Mouse (Mus musculus): Measurements from ENCODE around the gene Abcc4. TPM values are rescaled to one million over a fixed set of nuclear protein-coding genes. Genes with fewer than 3 reads are reported as not detected.

Abcc4 gene
- polyA plus RNA-seq, 1 experiment from 2014 or later, result 2.8 TPM

DNA sequence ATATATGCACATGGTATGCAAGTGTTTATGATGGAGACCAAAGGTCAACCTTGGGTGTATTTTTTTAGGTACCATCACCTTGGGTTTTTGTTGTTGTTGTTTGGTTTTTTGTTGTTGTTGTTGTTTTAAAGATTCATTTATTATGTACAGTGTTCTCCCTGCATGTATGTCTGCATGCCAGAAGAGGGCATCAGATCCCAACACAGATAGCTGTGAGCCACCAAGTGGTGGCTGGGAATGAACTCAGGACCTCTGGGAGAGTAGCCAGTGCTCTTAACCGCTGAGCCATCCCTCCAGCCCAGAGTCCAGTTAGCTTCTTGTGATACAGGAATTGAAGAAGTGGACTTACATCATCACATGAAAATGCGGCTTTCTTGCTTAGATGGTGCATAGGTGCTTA is 101.1 kb downstream of the Abcc4 start:
- ATAC-seq (ENCODE audit: insufficient read depth) (no peak), DNase-seq (no peak)
- Histone ChIP-seq H3K27me3 (ENCODE audit: insufficient read depth, low read length) (no peaks in the 10 kb centered on the region), H3K9ac (no peak overlapping the region), H3K4me3 (ENCODE audit: low read depth, low read length) (no peak overlapping the region), H3K36me3 (ENCODE audit: insufficient read depth) (no peaks in the 10 kb centered on the region), H3K9me3 (ENCODE audit: low read depth, low read length) (no peaks in the 10 kb centered on the region), H3K4me2 (no peak overlapping the region), H3K4me1 (ENCODE audit: insufficient read depth) (no peaks in the 10 kb centered on the region), H3K27ac (ENCODE audit: low read depth) (no peak overlapping the region)
- WGBS, result 90% methylated on average over 2 of the region's 2 CpGs
- 0 out of 2 replicates have a peak, but pooled peaks have one; percentile 21 for TF ChIP-seq CTCF (IDR thresholded peaks at IDR 0.05; ENCODE audit: low read depth)

DNA sequence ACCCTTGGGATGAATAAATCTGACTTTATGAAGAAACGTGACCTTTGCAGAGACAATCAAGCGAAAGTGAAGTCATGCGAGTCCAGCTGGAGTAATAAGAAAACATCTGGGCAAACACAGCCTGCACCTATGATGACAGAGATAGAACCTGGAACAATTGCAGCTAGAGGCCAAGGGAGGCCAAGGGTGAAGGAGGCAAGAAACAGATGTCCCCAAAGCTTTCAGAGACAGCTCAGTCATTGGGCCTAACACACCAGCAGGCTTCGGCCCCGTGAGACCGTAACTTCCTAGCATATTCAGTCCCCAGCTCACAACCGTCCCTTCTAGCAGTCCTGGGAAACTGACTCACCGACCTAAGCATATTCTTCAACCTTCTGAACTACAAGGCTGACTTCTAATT is 104.0 kb downstream of the Abcc4 start:
- Histone ChIP-seq H3K9me3 (ENCODE audit: low read depth, low read length) (no peaks in the 10 kb centered on the region), H3K27me3 (ENCODE audit: insufficient read depth, low read length) (no peaks in the 10 kb centered on the region), H3K27ac (ENCODE audit: low read depth) (no peak overlapping the region), H3K4me2 (no peak overlapping the region), H3K4me1 (ENCODE audit: insufficient read depth) (no peaks in the 10 kb centered on the region), H3K9ac (no peak overlapping the region), H3K36me3 (ENCODE audit: insufficient read depth) (no peaks in the 10 kb centered on the region), H3K4me3 (ENCODE audit: low read depth, low read length) (no peak overlapping the region)
- TF ChIP-seq CTCF (IDR thresholded peaks at IDR 0.05; ENCODE audit: low read depth), result no peak
- no peak for DNase-seq
- no peak for ATAC-seq (ENCODE audit: insufficient read depth)
- WGBS, result 58% methylated on average over 8 of the region's 8 CpGs

DNA sequence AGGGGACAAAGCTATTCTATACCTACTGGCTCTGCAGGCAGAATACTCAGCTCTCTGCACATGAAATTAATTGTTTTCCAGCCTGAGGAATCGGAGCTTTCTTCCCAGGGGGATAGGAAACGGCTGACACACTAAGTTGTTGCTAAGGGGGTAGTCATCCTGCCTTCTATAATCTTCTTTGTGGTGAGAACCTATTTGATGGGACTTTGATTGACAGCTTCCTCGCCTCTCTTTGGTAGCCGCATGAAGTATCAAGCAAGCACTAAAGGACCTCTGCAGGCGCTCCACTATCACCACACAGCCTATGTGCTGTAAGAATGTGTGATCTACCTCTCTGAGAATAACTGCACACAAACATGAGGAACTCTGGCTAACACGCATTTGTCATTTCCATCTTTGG is 105.3 kb downstream of the Abcc4 start:
- Histone ChIP-seq H3K27me3 (ENCODE audit: insufficient read depth, low read length) (no peaks in the 10 kb centered on the region), H3K4me2 (no peak overlapping the region), H3K4me3 (ENCODE audit: low read depth, low read length) (no peak overlapping the region), H3K4me1 (ENCODE audit: insufficient read depth) (no peaks in the 10 kb centered on the region), H3K9me3 (ENCODE audit: low read depth, low read length) (no peaks in the 10 kb centered on the region), H3K9ac (no peak overlapping the region), H3K27ac (ENCODE audit: low read depth) (no peak overlapping the region), H3K36me3 (ENCODE audit: insufficient read depth) (no peaks in the 10 kb centered on the region)
- WGBS, result 54% methylated on average over 6 of the region's 6 CpGs
- no peak for ATAC-seq (ENCODE audit: insufficient read depth)
- no peak for DNase-seq
- TF ChIP-seq CTCF (IDR thresholded peaks at IDR 0.05; ENCODE audit: low read depth), result no peak

DNA sequence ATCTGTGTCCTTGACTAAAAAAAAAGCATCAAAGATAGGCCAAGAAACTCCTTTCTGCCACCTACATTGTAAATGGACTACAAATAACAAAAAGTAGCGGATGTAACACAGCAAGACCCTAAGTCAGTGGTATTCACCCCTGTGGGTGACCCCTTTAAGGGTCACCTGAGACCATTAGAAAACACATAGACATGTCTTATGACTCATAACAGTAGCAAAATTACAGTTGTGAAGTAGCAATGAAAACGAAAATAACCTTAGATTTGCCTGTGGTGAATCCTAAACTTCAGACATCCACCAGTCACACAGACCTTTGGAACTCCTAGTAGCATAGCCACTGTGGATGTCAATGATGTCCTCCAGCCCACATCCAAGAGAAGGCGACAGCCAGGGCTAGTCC is 107.3 kb downstream of the Abcc4 start:
- Histone ChIP-seq H3K4me2 (no peak overlapping the region), H3K27ac (ENCODE audit: low read depth) (no peak overlapping the region), H3K4me1 (ENCODE audit: insufficient read depth) (no peaks in the 10 kb centered on the region), H3K9me3 (ENCODE audit: low read depth, low read length) (no peaks in the 10 kb centered on the region), H3K9ac (no peak overlapping the region), H3K4me3 (ENCODE audit: low read depth, low read length) (no peak overlapping the region), H3K36me3 (ENCODE audit: insufficient read depth) (no peaks in the 10 kb centered on the region), H3K27me3 (ENCODE audit: insufficient read depth, low read length) (no peaks in the 10 kb centered on the region)
- 88% methylated on average over 3 of the region's 3 CpGs for WGBS
- DNase-seq, result no peak
- no peak for TF ChIP-seq CTCF (IDR thresholded peaks at IDR 0.05; ENCODE audit: low read depth)
- no peak for ATAC-seq (ENCODE audit: insufficient read depth)

DNA sequence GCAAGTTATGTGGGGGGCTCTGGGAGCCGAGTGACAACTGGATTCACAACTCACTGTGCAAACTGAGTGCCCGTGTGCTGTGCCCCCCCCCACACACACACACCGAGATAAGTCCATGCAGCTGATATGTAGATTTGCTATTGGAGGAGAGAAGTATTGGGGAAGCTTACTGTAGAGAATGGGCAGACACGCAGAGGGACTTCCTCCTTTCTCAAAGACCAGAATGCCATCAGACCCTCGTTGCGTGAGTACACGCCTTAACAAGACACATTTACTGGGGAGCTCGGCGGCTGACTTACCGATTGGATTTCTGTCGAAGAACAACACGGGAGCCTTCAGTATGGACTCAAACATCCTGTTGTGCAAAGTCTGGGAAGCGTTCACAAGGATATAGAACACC is 111.6 kb downstream of the Abcc4 start:
- H3K36me3 ChIP-seq (ENCODE audit: insufficient read depth), result no peaks in the 10 kb centered on the region
- peak overlapping the region; percentile 29; the same call in 1 of the 2 replicates for H3K4me2 ChIP-seq
- H3K9me3 ChIP-seq (ENCODE audit: low read depth, low read length), result no peaks in the 10 kb centered on the region
- no peak overlapping the region for H3K9ac ChIP-seq
- TF ChIP-seq CTCF (IDR thresholded peaks at IDR 0.05; ENCODE audit: low read depth), result no peak
- WGBS, result 72% methylated on average over 13 of the region's 13 CpGs
- no peak for ATAC-seq (ENCODE audit: insufficient read depth)
- DNase-seq, result no peak
- H3K27ac ChIP-seq (ENCODE audit: low read depth), result no peak overlapping the region
- no peaks in the 10 kb centered on the region for H3K4me1 ChIP-seq (ENCODE audit: insufficient read depth)
- no peak overlapping the region for H3K4me3 ChIP-seq (ENCODE audit: low read depth, low read length)
- H3K27me3 ChIP-seq (ENCODE audit: insufficient read depth, low read length), result no peaks in the 10 kb centered on the region

DNA sequence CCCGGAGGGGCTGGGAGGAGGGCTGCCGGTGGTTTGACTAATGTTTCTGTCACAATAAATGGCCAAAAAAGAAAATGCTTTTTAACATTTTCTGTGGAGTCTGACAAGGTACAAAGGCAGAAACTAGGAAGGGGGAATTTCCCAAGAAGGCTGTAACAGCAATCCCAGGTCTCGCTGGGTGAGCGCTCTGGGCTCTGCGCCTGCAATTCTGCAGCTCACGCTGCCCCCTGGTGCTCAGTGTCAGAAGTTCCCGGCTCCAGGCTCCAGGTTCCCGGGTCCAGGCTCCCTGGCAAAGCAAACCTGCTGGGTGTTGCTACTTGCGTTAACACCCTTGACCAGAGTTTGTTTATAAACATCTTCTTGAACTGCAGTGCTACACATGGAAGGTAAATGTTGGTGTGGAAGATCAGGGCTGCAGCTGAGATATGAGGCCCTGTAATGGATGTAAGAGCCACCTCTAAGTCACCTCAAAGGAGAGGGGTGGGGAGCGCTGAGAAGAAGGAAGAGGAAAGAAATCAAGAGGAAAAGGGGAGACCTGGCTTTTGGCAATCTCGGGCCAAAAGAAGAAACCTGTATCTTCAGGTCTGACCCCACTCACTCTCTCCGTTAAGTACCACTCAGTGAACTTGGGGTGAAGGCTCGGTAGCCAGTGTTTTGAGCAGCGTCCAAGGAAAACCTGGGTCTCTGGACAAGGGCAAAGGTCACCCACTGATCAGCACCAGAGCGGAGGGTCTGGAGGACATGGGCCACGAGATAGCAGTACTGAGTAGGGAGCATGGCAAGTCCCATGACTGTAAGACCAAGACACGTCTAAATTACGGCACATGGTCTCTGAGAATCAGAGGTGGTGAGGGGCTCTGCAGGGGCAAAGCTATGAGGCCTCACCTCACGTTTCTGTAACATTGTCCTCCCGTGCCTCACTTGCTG is 114.3 kb downstream of the Abcc4 start:
- Histone ChIP-seq H3K27me3 (ENCODE audit: insufficient read depth, low read length) (no peaks in the 10 kb centered on the region), H3K36me3 (ENCODE audit: insufficient read depth) (no peaks in the 10 kb centered on the region), H3K4me2 (peak overlapping the region; percentile 1; the same call in 1 of the 2 replicates), H3K9me3 (ENCODE audit: low read depth, low read length) (no peaks in the 10 kb centered on the region), H3K27ac (ENCODE audit: low read depth) (no peak overlapping the region), H3K4me1 (ENCODE audit: insufficient read depth) (no peaks in the 10 kb centered on the region), H3K4me3 (ENCODE audit: low read depth, low read length) (no peak overlapping the region), H3K9ac (no peak overlapping the region)
- peak; percentile 80 for ATAC-seq (ENCODE audit: insufficient read depth)
- DNase-seq, result peak; percentile 92
- peak; percentile 89 for TF ChIP-seq CTCF (IDR thresholded peaks at IDR 0.05; ENCODE audit: low read depth)
- 42% methylated on average over 20 of the region's 20 CpGs for WGBS

DNA sequence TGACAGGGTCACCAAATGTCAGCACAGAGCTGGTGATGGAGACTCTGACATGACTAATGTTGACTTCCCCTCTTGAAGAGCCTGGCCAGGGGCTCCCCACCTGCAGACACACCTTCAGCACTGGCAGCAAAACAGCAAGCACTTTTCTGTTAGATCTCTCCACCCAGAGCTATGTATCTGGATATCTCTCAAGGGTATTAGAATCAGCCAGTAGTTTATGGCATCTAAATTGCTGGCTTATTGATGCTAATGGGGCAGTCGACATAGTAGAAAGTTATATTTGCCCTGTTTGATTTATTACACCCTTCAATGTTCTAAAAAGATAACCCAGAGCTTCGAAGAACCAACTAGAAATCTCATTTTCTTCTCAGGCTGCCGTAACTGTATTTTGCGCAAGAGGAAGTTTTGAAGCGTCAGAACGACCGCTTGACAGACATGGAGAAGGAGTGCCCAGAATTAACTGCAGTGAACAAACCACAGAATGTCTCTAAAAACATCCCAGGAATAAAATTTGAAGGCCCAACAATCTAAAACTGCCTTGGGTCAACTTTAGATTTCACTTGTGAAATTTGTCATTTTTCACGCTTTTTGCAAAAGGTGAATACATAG is 123.6 kb downstream of the Abcc4 start:
- no peak for ATAC-seq (ENCODE audit: insufficient read depth)
- WGBS, result 65% methylated on average over 8 of the region's 8 CpGs

More for the DNA sequence above, 123.6 kb downstream of the Abcc4 start:
- H3K9me3 ChIP-seq (ENCODE audit: low read depth, low read length), result no peaks in the 10 kb centered on the region
- H3K4me1 ChIP-seq (ENCODE audit: insufficient read depth), result no peaks in the 10 kb centered on the region
- no peak overlapping the region for H3K9ac ChIP-seq
- H3K4me3 ChIP-seq (ENCODE audit: low read depth, low read length), result no peak overlapping the region
- H3K27me3 ChIP-seq (ENCODE audit: insufficient read depth, low read length), result no peaks in the 10 kb centered on the region
- H3K36me3 ChIP-seq (ENCODE audit: insufficient read depth), result no peaks in the 10 kb centered on the region
- no peak overlapping the region for H3K4me2 ChIP-seq
- no peak overlapping the region for H3K27ac ChIP-seq (ENCODE audit: low read depth)
- no peak for DNase-seq
- no peak for TF ChIP-seq CTCF (IDR thresholded peaks at IDR 0.05; ENCODE audit: low read depth)
